Comparison of ENCODE assay signal across 28 mouse cellular contexts in the genomic region with DNA sequence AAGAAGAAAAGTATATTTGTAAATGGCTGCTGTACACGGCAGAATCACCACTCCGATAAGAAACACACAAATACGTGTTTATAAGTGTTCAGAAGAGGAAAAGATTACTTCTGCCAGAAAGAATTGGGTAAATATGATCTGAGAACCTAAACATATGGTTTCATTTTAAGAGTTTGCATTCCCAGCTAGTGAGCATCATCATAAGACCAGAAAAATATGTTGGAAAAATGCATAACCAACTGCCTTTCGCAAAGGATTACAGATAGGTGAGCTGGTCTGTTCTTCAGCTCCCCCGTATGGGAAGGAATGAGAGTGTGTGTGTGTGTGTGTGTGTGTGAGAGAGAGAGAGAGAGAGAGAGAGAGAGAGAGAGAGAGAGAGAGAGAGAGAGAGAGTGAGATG.
DNase-seq lines count a peak whose midpoint lies in the region; ATAC-seq lines count a peak whose summit lies in the region.
"Had no signal": no experiment of that assay in that cellular context is flagged by ENCODE, and none has a peak within 500 bp of the region (broad histone marks: within the 10 kb centered on the region; RNA-seq: fewer than 3 reads in every experiment).

No protein-coding gene starts in this region.

- H3K27me3 ChIP-seq in embryonic facial prominence, embryonic 11.5 days (ENCODE audit: control insufficient read depth, insufficient read depth, low read length), result no peaks in the 10 kb centered on the region
- no peaks in the 10 kb centered on the region for H3K27me3 ChIP-seq in embryonic facial prominence, embryonic 10.5 days (replicated peaks; ENCODE audit: low read depth, poor library complexity, severe bottlenecking)
- no peaks in the 10 kb centered on the region for H3K27me3 ChIP-seq in embryonic facial prominence, embryonic 12.5 days
- no peaks in the 10 kb centered on the region for H3K27me3 ChIP-seq in embryonic facial prominence, embryonic 15.5 days
- H3K27me3 ChIP-seq: CH12.LX; forebrain, embryonic 12.5 days; forebrain, embryonic 15.5 days; heart, embryonic 12.5 days; heart, embryonic 15.5 days; hindbrain, embryonic 13.5 days; intestine, embryonic 15.5 days had no signal

- H3K9me3 ChIP-seq in embryonic facial prominence, embryonic 11.5 days (replicated peaks; ENCODE audit: control insufficient read depth, low read length), result no peaks in the 10 kb centered on the region
- H3K9me3 ChIP-seq in embryonic facial prominence, embryonic 10.5 days, result no peaks in the 10 kb centered on the region
- no peaks in the 10 kb centered on the region for H3K9me3 ChIP-seq in embryonic facial prominence, embryonic 12.5 days
- no peaks in the 10 kb centered on the region for H3K9me3 ChIP-seq in embryonic facial prominence, embryonic 15.5 days (replicated peaks)
- H3K9me3 ChIP-seq: forebrain, embryonic 12.5 days; forebrain, embryonic 15.5 days; G1E; heart, embryonic 12.5 days; heart, embryonic 15.5 days; hindbrain, embryonic 10.5 days; hindbrain, embryonic 13.5 days; intestine, embryonic 15.5 days had no signal

- H3K4me3 ChIP-seq in embryonic facial prominence, embryonic 11.5 days (ENCODE audit: low read depth, low read length), result no peak overlapping the region
- H3K4me3 ChIP-seq in embryonic facial prominence, embryonic 10.5 days, result no peak overlapping the region
- no peak overlapping the region for H3K4me3 ChIP-seq in embryonic facial prominence, embryonic 12.5 days
- no peak overlapping the region for H3K4me3 ChIP-seq in embryonic facial prominence, embryonic 15.5 days (replicated peaks)
- H3K4me3 ChIP-seq: erythroblast, embryonic 14.5 days; forebrain, embryonic 12.5 days; forebrain, embryonic 15.5 days; heart, embryonic 12.5 days; heart, embryonic 15.5 days; hindbrain, embryonic 10.5 days; hindbrain, embryonic 13.5 days; intestine, embryonic 15.5 days had no signal

- no peaks in the 10 kb centered on the region for H3K36me3 ChIP-seq in embryonic facial prominence, embryonic 11.5 days (replicated peaks; ENCODE audit: control insufficient read depth, insufficient read depth, low read depth, low read length)
- peaks cover 3% of the 10 kb centered on the region; the same call in 1 of the 2 replicates for H3K36me3 ChIP-seq in embryonic facial prominence, embryonic 10.5 days (replicated peaks)
- no peaks in the 10 kb centered on the region for H3K36me3 ChIP-seq in embryonic facial prominence, embryonic 12.5 days
- no peaks in the 10 kb centered on the region for H3K36me3 ChIP-seq in embryonic facial prominence, embryonic 15.5 days
- H3K36me3 ChIP-seq: forebrain, embryonic 12.5 days; forebrain, embryonic 15.5 days; heart, embryonic 15.5 days; intestine, embryonic 15.5 days had no signal

- ATAC-seq in embryonic facial prominence, embryonic 11.5 days (replicated peaks; ENCODE audit: insufficient number of reproducible peaks, low FRiP score, low TSS enrichment, low read depth), result no peak
- ATAC-seq in embryonic facial prominence, embryonic 12.5 days (ENCODE audit: insufficient number of reproducible peaks, insufficient read depth, low FRiP score, low TSS enrichment), result no peak
- ATAC-seq in embryonic facial prominence, embryonic 15.5 days (ENCODE audit: insufficient number of reproducible peaks, low FRiP score, low TSS enrichment, low read depth), result no peak
- no peak for ATAC-seq in cerebellum, adult (ENCODE audit: insufficient number of reproducible peaks, low FRiP score, low TSS enrichment)
- ATAC-seq: forebrain, embryonic 15.5 days; hindbrain, embryonic 16.5 days; intestine, embryonic 15.5 days had no signal

- intact Hi-C loops in left cerebral cortex, postnatal 36 days (cut with DNase I), result no loop called here

- H3K4me1 ChIP-seq in embryonic facial prominence, embryonic 11.5 days (ENCODE audit: control insufficient read depth, insufficient read depth, low read length), result no peaks in the 10 kb centered on the region
- H3K4me1 ChIP-seq in embryonic facial prominence, embryonic 10.5 days, result peaks cover 10% of the 10 kb centered on the region
- H3K4me1 ChIP-seq in embryonic facial prominence, embryonic 12.5 days, result peaks cover 34% of the 10 kb centered on the region
- H3K4me1 ChIP-seq in embryonic facial prominence, embryonic 15.5 days, result peaks cover 50% of the 10 kb centered on the region
- H3K4me1 ChIP-seq: forebrain, embryonic 12.5 days had no signal

- DNase-seq in embryonic facial prominence, embryonic 11.5 days (ENCODE audit: low spot score), result peak; percentile 17
- no peak for DNase-seq in embryonic facial prominence, embryonic 10.5 days (ENCODE audit: low spot score)
- DNase-seq in urinary bladder, postnatal 25 days (ENCODE audit: low spot score), result no peak
- DNase-seq in left cerebral cortex, postnatal 36 days (ENCODE audit: low spot score in 2 of 2), result no peak
- DNase-seq: adrenal gland, adult 2 months; adrenal gland, postnatal 14 days; B cell, adult 2 months; cerebellum, adult 18-20 months; cerebellum, adult 9-10 months; cerebellum, postnatal 14 days; gastrocnemius, postnatal 25 days; heart, adult 18-20 months; heart, postnatal 10 days; heart, postnatal 36 days had no signal

- H3K9ac ChIP-seq in embryonic facial prominence, embryonic 11.5 days (replicated peaks; ENCODE audit: low read length), result no peak overlapping the region
- no peak overlapping the region for H3K9ac ChIP-seq in embryonic facial prominence, embryonic 12.5 days
- no peak overlapping the region for H3K9ac ChIP-seq in embryonic facial prominence, embryonic 15.5 days
- H3K9ac ChIP-seq: forebrain, embryonic 12.5 days; forebrain, embryonic 15.5 days; heart, embryonic 12.5 days; heart, embryonic 15.5 days; hindbrain, embryonic 13.5 days; intestine, embryonic 15.5 days had no signal

- H3K27ac ChIP-seq in embryonic facial prominence, embryonic 11.5 days (replicated peaks; ENCODE audit: low read depth, low read length), result no peak overlapping the region; the same call in 1 of the 2 replicates
- no peak overlapping the region for H3K27ac ChIP-seq in embryonic facial prominence, embryonic 10.5 days (replicated peaks)
- H3K27ac ChIP-seq in embryonic facial prominence, embryonic 12.5 days, result peak overlapping the region; percentile 81
- H3K27ac ChIP-seq in embryonic facial prominence, embryonic 15.5 days (replicated peaks), result peak overlapping the region; percentile 73
- H3K27ac ChIP-seq: forebrain, embryonic 12.5 days; forebrain, embryonic 15.5 days; heart, embryonic 15.5 days; hindbrain, embryonic 10.5 days; hindbrain, embryonic 13.5 days; intestine, embryonic 15.5 days had no signal

- 58% methylated on average over 5 of the region's 5 CpGs for WGBS in embryonic facial prominence, embryonic 11.5 days
- WGBS in embryonic facial prominence, embryonic 10.5 days, result 84% methylated on average over 5 of the region's 5 CpGs
- 45% methylated on average over 5 of the region's 5 CpGs for WGBS in embryonic facial prominence, embryonic 12.5 days
- 40% methylated on average over 5 of the region's 5 CpGs for WGBS in embryonic facial prominence, embryonic 15.5 days

- no peak overlapping the region for H3K4me2 ChIP-seq in embryonic facial prominence, embryonic 11.5 days (ENCODE audit: low read depth, low read length)
- H3K4me2 ChIP-seq in embryonic facial prominence, embryonic 12.5 days (replicated peaks), result no peak overlapping the region
- no peak overlapping the region for H3K4me2 ChIP-seq in embryonic facial prominence, embryonic 15.5 days (replicated peaks)
- H3K4me2 ChIP-seq: forebrain, embryonic 12.5 days; forebrain, embryonic 15.5 days; heart, embryonic 12.5 days; heart, embryonic 15.5 days; hindbrain, embryonic 13.5 days; intestine, embryonic 15.5 days had no signal

Comparison
In these comparisons a context has a peak if more than half of its experiments do, and no peak if none do; other contexts are left out.
1. H3K27ac ChIP-seq: peak in embryonic facial prominence, embryonic 12.5 days (single experiment) and embryonic facial prominence, embryonic 15.5 days (single experiment); none in embryonic facial prominence, embryonic 11.5 days (single experiment) and embryonic facial prominence, embryonic 10.5 days (single experiment).